In genomic region chr11:68285754-68286141, GRCm38 (mm10) we compare ENCODE assay signal across 16 mouse cellular contexts.
DNase-seq lines count a peak whose midpoint lies in the region; ATAC-seq and TF ChIP-seq lines count a peak whose summit lies in the region.
"Had no signal": no experiment of that assay in that cellular context is flagged by ENCODE, and none has a peak within 500 bp of the region (broad histone marks: within the 10 kb centered on the region; RNA-seq: fewer than 3 reads in every experiment).

No protein-coding gene starts in this region.

- H3K27ac ChIP-seq in heart, adult 2 months = peak overlapping the region; percentile 64
- peak overlapping the region; percentile 22; the same call in 1 of the 2 replicates for H3K27ac ChIP-seq in intestine, embryonic 15.5 days
- H3K27ac ChIP-seq in intestine, postnatal 0 days (ENCODE audit: low read depth, low read length) = no peak overlapping the region
- 0 out of 2 replicates have a peak overlapping the region, but pooled peaks have one; percentile 20 for H3K27ac ChIP-seq in cortical plate, adult 2 months (ENCODE audit: insufficient read depth, low read length)
- peak overlapping the region; percentile 47 for H3K27ac ChIP-seq in small intestine, adult 2 months (ENCODE audit: insufficient read depth, low read depth, low read length)
- H3K27ac ChIP-seq: hindbrain, embryonic 12.5 days; kidney, postnatal 0 days had no signal

- H3K27me3 ChIP-seq in heart, adult 2 months (ENCODE audit: control insufficient read depth, insufficient read depth, low read length) = no peaks in the 10 kb centered on the region
- H3K27me3 ChIP-seq in intestine, embryonic 15.5 days (replicated peaks) = no peaks in the 10 kb centered on the region
- H3K27me3 ChIP-seq in intestine, postnatal 0 days (replicated peaks; ENCODE audit: control insufficient read depth, insufficient read depth, low read length) = no peaks in the 10 kb centered on the region
- no peaks in the 10 kb centered on the region for H3K27me3 ChIP-seq in small intestine, adult 2 months (ENCODE audit: control insufficient read depth, insufficient read depth, low read length)

- H3K4me3 ChIP-seq in heart, adult 2 months = no peak overlapping the region
- H3K4me3 ChIP-seq in intestine, embryonic 15.5 days (replicated peaks) = no peak overlapping the region
- H3K4me3 ChIP-seq in intestine, postnatal 0 days (ENCODE audit: low read depth, low read length) = no peak overlapping the region
- no peak overlapping the region for H3K4me3 ChIP-seq in cortical plate, adult 2 months (ENCODE audit: insufficient read depth, low read length)
- no peak overlapping the region for H3K4me3 ChIP-seq in small intestine, adult 2 months (ENCODE audit: low read depth, low read length)
- H3K4me3 ChIP-seq: erythroblast, embryonic 14.5 days; hindbrain, embryonic 12.5 days; myocyte had no signal

- H3K79me2 ChIP-seq in heart, adult 2 months (replicated peaks; ENCODE audit: control insufficient read depth, insufficient read depth, low read length) = no peaks in the 10 kb centered on the region

- H3K4me2 ChIP-seq in intestine, embryonic 15.5 days (replicated peaks) = no peak overlapping the region
- H3K4me2 ChIP-seq in intestine, postnatal 0 days (replicated peaks; ENCODE audit: low read depth) = no peak overlapping the region
- H3K4me2 ChIP-seq: hindbrain, embryonic 12.5 days had no signal

- peaks cover 14% of the 10 kb centered on the region for H3K4me1 ChIP-seq in heart, adult 2 months (ENCODE audit: control insufficient read depth, insufficient read depth, low read length)
- peaks cover 13% of the 10 kb centered on the region for H3K4me1 ChIP-seq in intestine, embryonic 15.5 days (replicated peaks)
- H3K4me1 ChIP-seq in intestine, postnatal 0 days (replicated peaks; ENCODE audit: control insufficient read depth, insufficient read depth, low read length) = no peaks in the 10 kb centered on the region
- H3K4me1 ChIP-seq in cortical plate, adult 2 months (ENCODE audit: control insufficient read depth, insufficient read depth, low read length) = no peaks in the 10 kb centered on the region
- H3K4me1 ChIP-seq in small intestine, adult 2 months (ENCODE audit: control insufficient read depth, insufficient read depth, insufficient read length, low read length) = no peaks in the 10 kb centered on the region

- H3K9me3 ChIP-seq in intestine, embryonic 15.5 days = no peaks in the 10 kb centered on the region
- H3K9me3 ChIP-seq in intestine, postnatal 0 days (ENCODE audit: control insufficient read depth) = no peaks in the 10 kb centered on the region
- H3K9me3 ChIP-seq: hindbrain, embryonic 12.5 days had no signal

- no peaks in the 10 kb centered on the region for H3K36me3 ChIP-seq in heart, adult 2 months (ENCODE audit: control insufficient read depth, insufficient read depth, low read length)
- H3K36me3 ChIP-seq in intestine, embryonic 15.5 days = no peaks in the 10 kb centered on the region
- no peaks in the 10 kb centered on the region for H3K36me3 ChIP-seq in intestine, postnatal 0 days (ENCODE audit: control insufficient read depth, insufficient read depth)
- H3K36me3 ChIP-seq in small intestine, adult 2 months (ENCODE audit: control insufficient read depth, insufficient read depth, low read length) = no peaks in the 10 kb centered on the region
- H3K36me3 ChIP-seq: hindbrain, embryonic 12.5 days had no signal

- no peak for TF ChIP-seq POLR2A in heart, adult 2 months (IDR thresholded peaks at IDR 0.05; ENCODE audit: insufficient read depth, low read depth, low read length)
- no peak for TF ChIP-seq POLR2A in cortical plate, adult 2 months (IDR thresholded peaks at IDR 0.05; ENCODE audit: extremely low read depth, insufficient read depth, low read length)
- no peak for TF ChIP-seq POLR2A in small intestine, adult 2 months (IDR thresholded peaks at IDR 0.05; ENCODE audit: low read depth, low read length)

- no peak for ATAC-seq in intestine, embryonic 15.5 days
- no peak for ATAC-seq in intestine, postnatal 0 days
- ATAC-seq: liver, postnatal 0 days had no signal

- H3K9ac ChIP-seq in heart, adult 2 months (ENCODE audit: low read depth, low read length) = 0 out of 2 replicates have a peak overlapping the region, but pooled peaks have one; percentile 26
- no peak overlapping the region for H3K9ac ChIP-seq in intestine, embryonic 15.5 days
- no peak overlapping the region for H3K9ac ChIP-seq in intestine, postnatal 0 days (ENCODE audit: low read depth, low read length)
- H3K9ac ChIP-seq: hindbrain, embryonic 12.5 days; liver, postnatal 0 days had no signal

- TF ChIP-seq CTCF in heart, adult 2 months (IDR thresholded peaks at IDR 0.05) = no peak
- no peak for TF ChIP-seq CTCF in intestine, postnatal 0 days (IDR thresholded peaks at IDR 0.05; ENCODE audit: low read depth)
- TF ChIP-seq CTCF in cortical plate, adult 2 months (IDR thresholded peaks at IDR 0.05; ENCODE audit: extremely low read depth, insufficient read depth, low read length) = no peak
- no peak for TF ChIP-seq CTCF in small intestine, adult 2 months (IDR thresholded peaks at IDR 0.05; ENCODE audit: extremely low read depth, insufficient read length, insufficient replicate concordance, low read depth, low read length)

- WGBS in heart, adult 2 months = 26% methylated on average over 3 of the region's 3 CpGs
- 40% methylated on average over 3 of the region's 3 CpGs for WGBS in intestine, embryonic 15.5 days
- 23% methylated on average over 3 of the region's 3 CpGs for WGBS in intestine, postnatal 0 days
- 16% methylated on average over 3 of the region's 3 CpGs for WGBS in small intestine, adult 2 months

- peak in 1 of 2 experiments; percentile 24 for DNase-seq in heart, adult 2 months
- DNase-seq in heart, postnatal 4 days = no peak
- DNase-seq in cerebellum, adult 9-11 months = no peak
- no peak for DNase-seq in left cerebral cortex, adult 18-20 months (ENCODE audit: low spot score in 2 of 2)
- DNase-seq: B cell, adult 2 months; layer of hippocampus, adult 9-11 months; liver, postnatal 0 days; spleen, adult 18-20 months had no signal

- TF ChIP-seq EP300 in heart, adult 2 months (IDR thresholded peaks at IDR 0.05; ENCODE audit: insufficient read depth, low read depth, low read length) = no peak

- intact Hi-C loops in heart, adult 2 months (cut with DNase I) = loop anchor here (5.0 to 10.0 kb wide), 2 partner anchors 57 to 109 kb away; no protein-coding TSS in a partner anchor
